Mouse (Mus musculus): ENCODE results near the gene Arid5b. TPM values are rescaled to one million over a fixed set of nuclear protein-coding genes. Genes with fewer than 3 reads are reported as not detected.
A peak's percentile ranks its signal among the peaks of the same experiment; 100 is the strongest.

The Arid5b gene
- polyA plus RNA-seq, 1 experiment from 2014 or later: 41.2 TPM

- Histone ChIP-seq H3K4me3 (no peak overlapping the region), H3K4me2 (no peak overlapping the region), H3K9ac (no peak overlapping the region), H3K27ac (no peak overlapping the region), H3K9me3 (no peaks in the 10 kb centered on the region), H3K4me1 (peaks cover 20% of the 10 kb centered on the region), H3K36me3 (peaks cover 6% of the 10 kb centered on the region; the same call in 1 of the 2 replicates), H3K27me3 (no peaks in the 10 kb centered on the region)
- 92% methylated on average over 6 of the region's 6 CpGs for WGBS
- ATAC-seq (ENCODE audit: insufficient number of reproducible peaks, low FRiP score, low TSS enrichment, low read depth): no peak
Measured at GRCm38 (mm10) chr10:68155431-68156119, 123.0 kb downstream of the Arid5b start.

GRCm38 (mm10) chr10:68154046-68154765 is 124.3 kb downstream of the Arid5b start:
- no peak for ATAC-seq (ENCODE audit: insufficient number of reproducible peaks, low FRiP score, low TSS enrichment, low read depth)
- no peaks in the 10 kb centered on the region for H3K9me3 ChIP-seq
- no peak overlapping the region for H3K9ac ChIP-seq
- H3K4me3 ChIP-seq: no peak overlapping the region
- no peak overlapping the region for H3K4me2 ChIP-seq
- peaks cover 6% of the 10 kb centered on the region; the same call in 1 of the 2 replicates for H3K36me3 ChIP-seq
- 77% methylated on average over 14 of the region's 14 CpGs for WGBS
- no peaks in the 10 kb centered on the region for H3K27me3 ChIP-seq
- no peak overlapping the region for H3K27ac ChIP-seq
- peaks cover 21% of the 10 kb centered on the region for H3K4me1 ChIP-seq

GRCm38 (mm10) chr10:68153344-68154045 is 125.0 kb downstream of the Arid5b start:
- H3K4me1 ChIP-seq: peaks cover 22% of the 10 kb centered on the region
- no peak overlapping the region for H3K4me2 ChIP-seq
- no peaks in the 10 kb centered on the region for H3K9me3 ChIP-seq
- H3K36me3 ChIP-seq: peaks cover 6% of the 10 kb centered on the region; the same call in 1 of the 2 replicates
- no peak overlapping the region for H3K27ac ChIP-seq
- no peak overlapping the region for H3K4me3 ChIP-seq
- H3K27me3 ChIP-seq: no peaks in the 10 kb centered on the region
- 81% methylated on average over 11 of the region's 11 CpGs for WGBS
- no peak for ATAC-seq (ENCODE audit: insufficient number of reproducible peaks, low FRiP score, low TSS enrichment, low read depth)
- no peak overlapping the region for H3K9ac ChIP-seq

GRCm38 (mm10) chr10:68148495-68148894 is 130.0 kb downstream of the Arid5b start:
- peaks cover 6% of the 10 kb centered on the region; the same call in 1 of the 2 replicates for H3K36me3 ChIP-seq
- H3K27me3 ChIP-seq: no peaks in the 10 kb centered on the region
- no peak for ATAC-seq (ENCODE audit: insufficient number of reproducible peaks, low FRiP score, low TSS enrichment, low read depth)
- no peak overlapping the region for H3K4me2 ChIP-seq
- H3K9me3 ChIP-seq: no peaks in the 10 kb centered on the region
- H3K27ac ChIP-seq: 0 out of 2 replicates have a peak overlapping the region, but pooled peaks have one; percentile 29
- peaks cover 12% of the 10 kb centered on the region for H3K4me1 ChIP-seq
- WGBS: 78% methylated on average over 6 of the region's 6 CpGs
- H3K9ac ChIP-seq: no peak overlapping the region
- H3K4me3 ChIP-seq: no peak overlapping the region

GRCm38 (mm10) chr10:68147730-68148129 is 130.8 kb downstream of the Arid5b start:
- Histone ChIP-seq H3K36me3 (peaks cover 6% of the 10 kb centered on the region; the same call in 1 of the 2 replicates), H3K9me3 (no peaks in the 10 kb centered on the region), H3K27me3 (no peaks in the 10 kb centered on the region), H3K27ac (peak overlapping the region; percentile 29; the same call in 1 of the 2 replicates), H3K4me2 (no peak overlapping the region), H3K4me1 (peaks cover 12% of the 10 kb centered on the region), H3K9ac (no peak overlapping the region), H3K4me3 (no peak overlapping the region)
- no peak for ATAC-seq (ENCODE audit: insufficient number of reproducible peaks, low FRiP score, low TSS enrichment, low read depth)
- 54% methylated on average over 6 of the region's 6 CpGs for WGBS

GRCm38 (mm10) chr10:68146842-68147241 is 131.7 kb downstream of the Arid5b start:
- H3K4me1 ChIP-seq: peaks cover 12% of the 10 kb centered on the region
- 6% methylated on average over 5 of the region's 5 CpGs for WGBS
- no peak overlapping the region for H3K4me3 ChIP-seq
- no peak overlapping the region for H3K4me2 ChIP-seq
- ATAC-seq (ENCODE audit: insufficient number of reproducible peaks, low FRiP score, low TSS enrichment, low read depth): no peak
- no peak overlapping the region for H3K27ac ChIP-seq
- no peaks in the 10 kb centered on the region for H3K9me3 ChIP-seq
- H3K36me3 ChIP-seq: peaks cover 3% of the 10 kb centered on the region; the same call in 1 of the 2 replicates
- H3K9ac ChIP-seq: no peak overlapping the region
- H3K27me3 ChIP-seq: no peaks in the 10 kb centered on the region

- H3K4me2 ChIP-seq: no peak overlapping the region
- H3K9me3 ChIP-seq: no peaks in the 10 kb centered on the region
- 79% methylated on average over 18 of the region's 18 CpGs for WGBS
- H3K36me3 ChIP-seq: no peaks in the 10 kb centered on the region
- H3K9ac ChIP-seq: no peak overlapping the region
- H3K27ac ChIP-seq: no peak overlapping the region
- H3K27me3 ChIP-seq: no peaks in the 10 kb centered on the region
- H3K4me3 ChIP-seq: no peak overlapping the region
- peaks cover 10% of the 10 kb centered on the region for H3K4me1 ChIP-seq
- no peak for ATAC-seq (ENCODE audit: insufficient number of reproducible peaks, low FRiP score, low TSS enrichment, low read depth)
Measured at GRCm38 (mm10) chr10:68145286-68145950, 133.1 kb downstream of the Arid5b start.

GRCm38 (mm10) chr10:68142501-68142900 is 136.0 kb downstream of the Arid5b start:
- ATAC-seq (ENCODE audit: insufficient number of reproducible peaks, low FRiP score, low TSS enrichment, low read depth): no peak
- no peak overlapping the region for H3K4me3 ChIP-seq
- H3K9me3 ChIP-seq: no peaks in the 10 kb centered on the region
- peaks cover 9% of the 10 kb centered on the region for H3K4me1 ChIP-seq
- no peak overlapping the region for H3K9ac ChIP-seq
- no peaks in the 10 kb centered on the region for H3K27me3 ChIP-seq
- H3K4me2 ChIP-seq: no peak overlapping the region
- 76% methylated on average over 4 of the region's 4 CpGs for WGBS
- H3K36me3 ChIP-seq: peaks cover 6% of the 10 kb centered on the region; the same call in 1 of the 2 replicates
- H3K27ac ChIP-seq: no peak overlapping the region

- no peak overlapping the region for H3K27ac ChIP-seq
- 86% methylated on average over 7 of the region's 7 CpGs for WGBS
Measured at GRCm38 (mm10) chr10:68141567-68141966, 137.0 kb downstream of the Arid5b start.

GRCm38 (mm10) chr10:68140871-68141270 is 137.7 kb downstream of the Arid5b start:
- H3K9ac ChIP-seq: no peak overlapping the region
- 18% methylated on average over 2 of the region's 2 CpGs for WGBS
- peaks cover 6% of the 10 kb centered on the region; the same call in 1 of the 2 replicates for H3K36me3 ChIP-seq
- H3K4me2 ChIP-seq: no peak overlapping the region
- H3K4me1 ChIP-seq: peaks cover 22% of the 10 kb centered on the region
- ATAC-seq (ENCODE audit: insufficient number of reproducible peaks, low FRiP score, low TSS enrichment, low read depth): no peak
- no peaks in the 10 kb centered on the region for H3K27me3 ChIP-seq
- no peak overlapping the region for H3K4me3 ChIP-seq
- H3K9me3 ChIP-seq: no peaks in the 10 kb centered on the region
- no peak overlapping the region; the same call in 1 of the 2 replicates for H3K27ac ChIP-seq

More at GRCm38 (mm10) chr10:68141567-68141966, 137.0 kb downstream of the Arid5b start:
- ATAC-seq (ENCODE audit: insufficient number of reproducible peaks, low FRiP score, low TSS enrichment, low read depth): no peak
- Histone ChIP-seq H3K4me1 (peaks cover 16% of the 10 kb centered on the region), H3K9me3 (no peaks in the 10 kb centered on the region), H3K27me3 (no peaks in the 10 kb centered on the region), H3K9ac (no peak overlapping the region), H3K4me3 (no peak overlapping the region), H3K36me3 (peaks cover 6% of the 10 kb centered on the region; the same call in 1 of the 2 replicates), H3K4me2 (no peak overlapping the region)

- Histone ChIP-seq H3K36me3 (peaks cover 6% of the 10 kb centered on the region; the same call in 1 of the 2 replicates), H3K9ac (no peak overlapping the region), H3K9me3 (no peaks in the 10 kb centered on the region), H3K27me3 (no peaks in the 10 kb centered on the region), H3K4me1 (peaks cover 28% of the 10 kb centered on the region), H3K4me2 (no peak overlapping the region), H3K4me3 (no peak overlapping the region), H3K27ac (no peak overlapping the region)
- 63% methylated on average over 6 of the region's 6 CpGs for WGBS
- ATAC-seq (ENCODE audit: insufficient number of reproducible peaks, low FRiP score, low TSS enrichment, low read depth): no peak
Measured at GRCm38 (mm10) chr10:68140306-68140705, 138.2 kb downstream of the Arid5b start.

All from limb, embryonic 15.5 days (tissue).